Mouse (Mus musculus): ENCODE results near the gene Olfr314. TPM values are rescaled to one million over a fixed set of nuclear protein-coding genes. Genes with fewer than 3 reads are reported as not detected.
"Not testable (repeated sequence)": the region's sequence is repeated elsewhere in the genome, so short reads cannot be mapped to it uniquely, and the experiment has no call there.

The Olfr314 gene
- polyA plus RNA-seq, 1 experiment from 2014 or later, result not detected

- H3K4me2 ChIP-seq (ENCODE audit: low read depth, low read length), result no peak overlapping the region
- H3K9me3 ChIP-seq (ENCODE audit: control insufficient read depth, low read length), result no peaks in the 10 kb centered on the region
- H3K4me3 ChIP-seq (ENCODE audit: low read length), result no peak overlapping the region
- no peak overlapping the region for H3K27ac ChIP-seq (ENCODE audit: low read length)
- ATAC-seq (ENCODE audit: low read depth), result no peak
- no peak overlapping the region for H3K9ac ChIP-seq (ENCODE audit: low read length)
- H3K36me3 ChIP-seq (ENCODE audit: control insufficient read depth, insufficient read depth, low read length), result no peaks in the 10 kb centered on the region
- 10% methylated on average over 1 of the region's 1 CpGs for WGBS
- no peaks in the 10 kb centered on the region for H3K4me1 ChIP-seq (replicated peaks; ENCODE audit: control insufficient read depth, insufficient read depth, low read length)
- no peaks in the 10 kb centered on the region for H3K27me3 ChIP-seq (ENCODE audit: control insufficient read depth, insufficient read depth, low read depth, low read length)
These were observed 29.2 kb downstream of the Olfr314 start for GRCm38 (mm10) chr11:58812001-58812400.

GRCm38 (mm10) chr11:58814700-58815099 lies 31.9 kb downstream of the Olfr314 start, which contains the start of gene Olfr313:
Gene Olfr313 (plus strand): TSS chr11:58815000.
- not testable (repeated sequence) for H3K4me1 ChIP-seq (replicated peaks; ENCODE audit: control insufficient read depth, insufficient read depth, low read length); ATAC-seq (ENCODE audit: low read depth); H3K9ac ChIP-seq (ENCODE audit: low read length); H3K27ac ChIP-seq (ENCODE audit: low read length); H3K4me2 ChIP-seq (ENCODE audit: low read depth, low read length); H3K36me3 ChIP-seq (ENCODE audit: control insufficient read depth, insufficient read depth, low read length); H3K27me3 ChIP-seq (ENCODE audit: control insufficient read depth, insufficient read depth, low read depth, low read length); H3K4me3 ChIP-seq (ENCODE audit: low read length); H3K9me3 ChIP-seq (ENCODE audit: control insufficient read depth, low read length)
- 32% methylated on average over 1 of the region's 1 CpGs for WGBS

- Histone ChIP-seq H3K27me3 (ENCODE audit: control insufficient read depth, insufficient read depth, low read depth, low read length) (no peaks in the 10 kb centered on the region), H3K36me3 (ENCODE audit: control insufficient read depth, insufficient read depth, low read length) (no peaks in the 10 kb centered on the region), H3K4me1 (replicated peaks; ENCODE audit: control insufficient read depth, insufficient read depth, low read length) (no peaks in the 10 kb centered on the region), H3K9me3 (ENCODE audit: control insufficient read depth, low read length) (no peaks in the 10 kb centered on the region), H3K4me2 (ENCODE audit: low read depth, low read length) (no peak overlapping the region), H3K27ac (ENCODE audit: low read length) (no peak overlapping the region), H3K4me3 (ENCODE audit: low read length) (no peak overlapping the region), H3K9ac (ENCODE audit: low read length) (no peak overlapping the region)
- WGBS, result 74% methylated on average over 1 of the region's 1 CpGs
- ATAC-seq (ENCODE audit: low read depth), result no peak
These were observed 32.9 kb downstream of the Olfr314 start for GRCm38 (mm10) chr11:58815676-58816075.

DNA sequence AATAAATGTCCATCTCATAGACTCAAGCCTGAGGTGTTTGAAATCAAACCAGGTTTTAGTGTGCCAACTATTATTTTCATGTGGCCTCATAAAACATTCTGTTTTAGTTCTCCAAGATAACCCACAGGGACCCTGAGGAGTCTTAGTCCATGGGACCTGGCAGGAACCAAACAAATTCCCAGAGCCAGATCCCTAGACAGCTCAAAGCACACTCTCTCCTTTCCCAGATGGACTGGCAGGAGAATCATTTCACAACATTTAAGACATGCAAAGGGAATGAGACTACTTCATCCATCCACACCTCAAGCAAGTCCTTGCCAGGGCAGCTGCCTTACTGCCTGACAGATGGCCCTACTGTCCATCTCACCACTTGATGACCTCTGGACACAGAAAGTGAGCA lies 46.2 kb downstream of the Olfr314 start, which contains the start of gene Olfr312:
Olfr312 (plus strand) TSS at position 301 of the 400 bp plus-strand sequence.
- H3K9me3 ChIP-seq (ENCODE audit: control insufficient read depth, low read length); H3K4me3 ChIP-seq (ENCODE audit: low read length); H3K36me3 ChIP-seq (ENCODE audit: control insufficient read depth, insufficient read depth, low read length); H3K9ac ChIP-seq (ENCODE audit: low read length); H3K4me1 ChIP-seq (replicated peaks; ENCODE audit: control insufficient read depth, insufficient read depth, low read length); ATAC-seq (ENCODE audit: low read depth); H3K4me2 ChIP-seq (ENCODE audit: low read depth, low read length); H3K27ac ChIP-seq (ENCODE audit: low read length); H3K27me3 ChIP-seq (ENCODE audit: control insufficient read depth, insufficient read depth, low read depth, low read length): not testable (repeated sequence)

DNA sequence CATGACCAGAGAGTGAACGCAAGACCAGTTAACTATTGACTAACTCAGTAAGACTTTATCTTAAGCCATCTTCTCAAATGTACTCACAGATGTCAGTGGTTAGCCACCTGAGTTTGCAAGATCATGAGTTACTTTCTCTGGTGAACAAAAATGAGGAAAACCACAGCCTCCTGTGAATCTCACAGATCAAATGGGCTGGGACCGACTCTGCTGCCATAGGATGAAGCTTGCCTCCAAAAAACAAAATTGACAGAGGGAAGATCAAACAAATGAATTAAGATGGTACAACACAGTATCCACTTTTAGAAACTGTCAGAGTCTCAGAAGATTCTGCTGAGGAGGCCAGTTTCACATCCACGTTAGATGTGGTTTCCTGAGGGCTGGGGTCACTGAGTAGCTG lies 47.0 kb downstream of the Olfr314 start:
- Histone ChIP-seq H3K27me3 (ENCODE audit: control insufficient read depth, insufficient read depth, low read depth, low read length) (no peaks in the 10 kb centered on the region), H3K4me2 (ENCODE audit: low read depth, low read length) (no peak overlapping the region), H3K36me3 (ENCODE audit: control insufficient read depth, insufficient read depth, low read length) (no peaks in the 10 kb centered on the region), H3K27ac (ENCODE audit: low read length) (no peak overlapping the region), H3K4me3 (ENCODE audit: low read length) (no peak overlapping the region), H3K9ac (ENCODE audit: low read length) (no peak overlapping the region), H3K4me1 (replicated peaks; ENCODE audit: control insufficient read depth, insufficient read depth, low read length) (no peaks in the 10 kb centered on the region), H3K9me3 (ENCODE audit: control insufficient read depth, low read length) (no peaks in the 10 kb centered on the region)
- no peak for ATAC-seq (ENCODE audit: low read depth)
- WGBS, result 78% methylated on average over 3 of the region's 3 CpGs

GRCm38 (mm10) chr11:58832541-58832940 lies 49.8 kb downstream of the Olfr314 start:
- not testable (repeated sequence) for H3K9ac ChIP-seq (ENCODE audit: low read length); H3K27ac ChIP-seq (ENCODE audit: low read length); H3K4me2 ChIP-seq (ENCODE audit: low read depth, low read length); H3K4me1 ChIP-seq (replicated peaks; ENCODE audit: control insufficient read depth, insufficient read depth, low read length); H3K36me3 ChIP-seq (ENCODE audit: control insufficient read depth, insufficient read depth, low read length); ATAC-seq (ENCODE audit: low read depth); H3K9me3 ChIP-seq (ENCODE audit: control insufficient read depth, low read length); H3K4me3 ChIP-seq (ENCODE audit: low read length); H3K27me3 ChIP-seq (ENCODE audit: control insufficient read depth, insufficient read depth, low read depth, low read length)
- 53% methylated on average over 3 of the region's 3 CpGs for WGBS

Other genes starting within 250 kb of the Olfr314 start
- gene Olfr330, start 248.1 kb upstream of the Olfr314 start, polyA plus RNA-seq (2015; fragmentation: Nextera tagmentation; extraction: Ambion mirVana), result not detected in 2 replicates
- gene Olfr329-ps, start 236.5 kb upstream of the Olfr314 start, polyA plus RNA-seq (2015; fragmentation: Nextera tagmentation; extraction: Ambion mirVana), result not detected in 2 replicates
- 0.05 TPM in 1 of 2 replicates, not detected in the other for gene Olfr328, start 227.3 kb upstream of the Olfr314 start, polyA plus RNA-seq (2015; fragmentation: Nextera tagmentation; extraction: Ambion mirVana)
- not detected in 2 replicates for gene Olfr224, start 212.4 kb upstream of the Olfr314 start, polyA plus RNA-seq (2015; fragmentation: Nextera tagmentation; extraction: Ambion mirVana)
- gene Olfr325, start 205.2 kb upstream of the Olfr314 start, polyA plus RNA-seq (2015; fragmentation: Nextera tagmentation; extraction: Ambion mirVana), result not detected in 2 replicates
- not detected in 2 replicates for gene Olfr324, start 187.8 kb upstream of the Olfr314 start, polyA plus RNA-seq (2015; fragmentation: Nextera tagmentation; extraction: Ambion mirVana)
- not detected in 2 replicates for gene 2210407C18Rik, start 166.9 kb upstream of the Olfr314 start, polyA plus RNA-seq (2015; fragmentation: Nextera tagmentation; extraction: Ambion mirVana)
- gene Olfr323, start 152.5 kb upstream of the Olfr314 start, polyA plus RNA-seq (2015; fragmentation: Nextera tagmentation; extraction: Ambion mirVana), result not detected in 2 replicates
- gene Trim58, start 142.5 kb upstream of the Olfr314 start, polyA plus RNA-seq (2015; fragmentation: Nextera tagmentation; extraction: Ambion mirVana), result 0.09 and 0.19 TPM in 2 replicates
- gene Olfr322, start 124.2 kb upstream of the Olfr314 start, polyA plus RNA-seq (2015; fragmentation: Nextera tagmentation; extraction: Ambion mirVana), result not detected in 2 replicates
- not detected in 2 replicates for gene Olfr320, start 101.9 kb upstream of the Olfr314 start, polyA plus RNA-seq (2015; fragmentation: Nextera tagmentation; extraction: Ambion mirVana)
- gene Olfr319, start 83.8 kb upstream of the Olfr314 start, polyA plus RNA-seq (2015; fragmentation: Nextera tagmentation; extraction: Ambion mirVana), result not detected in 2 replicates
- not detected in 2 replicates for gene Olfr318, start 58.9 kb upstream of the Olfr314 start, polyA plus RNA-seq (2015; fragmentation: Nextera tagmentation; extraction: Ambion mirVana)
- gene Olfr317, start 43.7 kb upstream of the Olfr314 start, polyA plus RNA-seq (2015; fragmentation: Nextera tagmentation; extraction: Ambion mirVana), result not detected in 2 replicates
- not detected in 2 replicates for gene Olfr316, start 30.2 kb upstream of the Olfr314 start, polyA plus RNA-seq (2015; fragmentation: Nextera tagmentation; extraction: Ambion mirVana)
- gene Olfr315, start 9.8 kb upstream of the Olfr314 start, polyA plus RNA-seq (2015; fragmentation: Nextera tagmentation; extraction: Ambion mirVana), result not detected in 2 replicates
- 11.9 and 15.8 TPM in 2 replicates for gene Fam183b, start 19.0 kb downstream of the Olfr314 start, polyA plus RNA-seq (2015; fragmentation: Nextera tagmentation; extraction: Ambion mirVana)
- gene Olfr313, start 32.0 kb downstream of the Olfr314 start, polyA plus RNA-seq (2015; fragmentation: Nextera tagmentation; extraction: Ambion mirVana), result not detected in 2 replicates
- gene Olfr312, start 46.3 kb downstream of the Olfr314 start, polyA plus RNA-seq (2015; fragmentation: Nextera tagmentation; extraction: Ambion mirVana), result 0.08 TPM in 1 of 2 replicates, not detected in the other
- gene Olfr311, start 56.3 kb downstream of the Olfr314 start, polyA plus RNA-seq (2015; fragmentation: Nextera tagmentation; extraction: Ambion mirVana), result not detected in 2 replicates
- 8.0 and 9.0 TPM in 2 replicates for gene Gm12258, start 64.2 kb downstream of the Olfr314 start, polyA plus RNA-seq (2015; fragmentation: Nextera tagmentation; extraction: Ambion mirVana)
- 6.9 and 7.1 TPM in 2 replicates for gene 2810021J22Rik, start 84.3 kb downstream of the Olfr314 start, polyA plus RNA-seq (2015; fragmentation: Nextera tagmentation; extraction: Ambion mirVana)
- 4.7 and 6.2 TPM in 2 replicates for gene Zfp39, start 121.3 kb downstream of the Olfr314 start, polyA plus RNA-seq (2015; fragmentation: Nextera tagmentation; extraction: Ambion mirVana)
- 0.08 and 0.38 TPM in 2 replicates for gene Btnl10, start 135.0 kb downstream of the Olfr314 start, polyA plus RNA-seq (2015; fragmentation: Nextera tagmentation; extraction: Ambion mirVana)
- 150 and 161 TPM in 2 replicates for gene Rnf187, start 156.0 kb downstream of the Olfr314 start, polyA plus RNA-seq (2015; fragmentation: Nextera tagmentation; extraction: Ambion mirVana)
- gene Hist3h2ba, start 166.0 kb downstream of the Olfr314 start, polyA plus RNA-seq (2015; fragmentation: Nextera tagmentation; extraction: Ambion mirVana), result 24.0 and 28.3 TPM in 2 replicates
- 21.8 and 23.3 TPM in 2 replicates for gene Hist3h2a, start 171.7 kb downstream of the Olfr314 start, polyA plus RNA-seq (2015; fragmentation: Nextera tagmentation; extraction: Ambion mirVana)
- gene Trim17, start 171.7 kb downstream of the Olfr314 start, polyA plus RNA-seq (2015; fragmentation: Nextera tagmentation; extraction: Ambion mirVana), result 0.41 and 0.65 TPM in 2 replicates
- 21.9 and 23.2 TPM in 2 replicates for gene Trim11, start 195.1 kb downstream of the Olfr314 start, polyA plus RNA-seq (2015; fragmentation: Nextera tagmentation; extraction: Ambion mirVana)

All from lung, embryonic 16.5 days (tissue).